Mouse (Mus musculus): ENCODE data around the gene Mthfd1l. TPM values are rescaled to one million over a fixed set of nuclear protein-coding genes. Genes with fewer than 3 reads are reported as not detected.
"Not testable (repeated sequence)": the region's sequence is repeated elsewhere in the genome, so short reads cannot be mapped to it uniquely, and the experiment has no call there.

The Mthfd1l gene
- total and polyA plus RNA-seq, 3 experiments, result 84.0 to 94.8 (median 90.3) TPM

DNA sequence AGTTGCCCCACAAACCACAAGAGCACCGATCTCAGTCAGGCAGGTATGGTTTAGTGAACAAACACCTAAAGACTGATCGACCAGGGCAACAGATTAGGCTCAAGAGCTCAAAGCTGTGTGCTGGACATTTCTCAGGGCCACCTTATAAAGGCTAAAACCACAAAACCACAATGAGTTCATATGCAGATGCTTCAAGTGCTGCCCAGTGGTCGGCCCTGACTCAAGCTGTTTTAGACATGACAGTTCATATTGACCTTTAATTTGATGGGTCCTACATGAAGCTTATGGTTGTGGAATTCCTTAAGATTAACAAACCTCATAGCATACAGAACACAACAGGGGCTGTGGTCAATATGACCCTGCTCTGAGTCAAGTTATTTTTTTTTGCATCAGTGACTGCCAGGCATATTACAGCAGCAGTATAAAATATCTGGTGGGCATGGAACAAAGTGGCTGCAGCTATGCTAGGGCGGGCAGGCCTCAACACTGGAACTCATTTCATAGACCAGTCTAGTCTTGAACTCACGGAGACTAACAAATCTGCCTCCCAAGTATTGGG is 227.7 kb downstream of the Mthfd1l start:
- Histone ChIP-seq H3K9me3 (replicated peaks; ENCODE audit: low read length) (no peaks in the 10 kb centered on the region), H3K36me3 (replicated peaks in 1 of 2; ENCODE audit: control insufficient read depth in 1 of 2, insufficient read depth in 1 of 2, low read length in 1 of 2) (no peaks in the 10 kb centered on the region), H3K4me2 (ENCODE audit: insufficient read depth, low read depth, poor library complexity, severe bottlenecking) (no peak overlapping the region), H3K27ac (ENCODE audit: insufficient read depth, low read depth) (no peak overlapping the region), H3K27me3 (replicated peaks) (no peaks in the 10 kb centered on the region), H3K79me2 (replicated peaks; ENCODE audit: control insufficient read depth, extremely low read depth, insufficient read depth, poor library complexity, severe bottlenecking) (no peaks in the 10 kb centered on the region), H3K9ac (ENCODE audit: insufficient read depth, low read depth) (no peak overlapping the region), H3K4me1 (ENCODE audit: control insufficient read depth in 1 of 2, insufficient read depth in 2 of 2) (peaks cover 0 to 3% of the 10 kb centered on the region in 2 experiments; a peak in 1 of 4 replicates), H3K4me3 (replicated peaks in 1 of 3; ENCODE audit: low read depth in 2 of 3, low read length in 2 of 3, poor library complexity in 1 of 3) (no peak overlapping the region)
- dilution Hi-C loops (cut with MboI; ENCODE audit: extremely low pct_ligation_motif_present, extremely low pct_unique_long_range_greater_than_20kb, low sequenced_read_pairs) (no loop called here), in situ Hi-C loops (cut with MboI; ENCODE audit: low pct_ligation_motif_present, low pct_unique_long_range_greater_than_20kb, low sequenced_read_pairs) (no loop called here)
- DNase-seq (ENCODE audit: extremely low read depth), result no peak
- no peak for TF ChIP-seq ETS1 (conservative IDR thresholded peaks at IDR 0.05; ENCODE audit: low read depth, low read length)
- no peak for TF ChIP-seq CHD1 (IDR thresholded peaks at IDR 0.05; ENCODE audit: low read depth, low read length)
- no peak for TF ChIP-seq MEF2A (IDR thresholded peaks at IDR 0.05; ENCODE audit: borderline replicate concordance, low read depth, low read length)
- no peak for TF ChIP-seq CTCF (conservative IDR thresholded peaks at IDR 0.05 in 1 of 2, IDR thresholded peaks at IDR 0.05 in 1 of 2; ENCODE audit: low read depth in 2 of 2, low read length in 2 of 2)
- TF ChIP-seq KAT2A (IDR thresholded peaks at IDR 0.05; ENCODE audit: insufficient replicate concordance, low read length), result no peak
- no peak for TF ChIP-seq UBTF (IDR thresholded peaks at IDR 0.05; ENCODE audit: low read depth, low read length)
- TF ChIP-seq USF2 (conservative IDR thresholded peaks at IDR 0.05; ENCODE audit: low read depth, low read length), result no peak
- no peak for TF ChIP-seq SIN3A (IDR thresholded peaks at IDR 0.05; ENCODE audit: low read length)
- TF ChIP-seq POLR2A (IDR thresholded peaks at IDR 0.05; ENCODE audit: low read depth, low read length), result no peak
- no peak for TF ChIP-seq MYC (IDR thresholded peaks at IDR 0.05; ENCODE audit: low read depth, low read length)
- no peak for TF ChIP-seq JUN (IDR thresholded peaks at IDR 0.05; ENCODE audit: insufficient read depth, low read depth, low read length)
- TF ChIP-seq ZC3H11A (IDR thresholded peaks at IDR 0.05; ENCODE audit: low read depth, low read length), result no peak

DNA sequence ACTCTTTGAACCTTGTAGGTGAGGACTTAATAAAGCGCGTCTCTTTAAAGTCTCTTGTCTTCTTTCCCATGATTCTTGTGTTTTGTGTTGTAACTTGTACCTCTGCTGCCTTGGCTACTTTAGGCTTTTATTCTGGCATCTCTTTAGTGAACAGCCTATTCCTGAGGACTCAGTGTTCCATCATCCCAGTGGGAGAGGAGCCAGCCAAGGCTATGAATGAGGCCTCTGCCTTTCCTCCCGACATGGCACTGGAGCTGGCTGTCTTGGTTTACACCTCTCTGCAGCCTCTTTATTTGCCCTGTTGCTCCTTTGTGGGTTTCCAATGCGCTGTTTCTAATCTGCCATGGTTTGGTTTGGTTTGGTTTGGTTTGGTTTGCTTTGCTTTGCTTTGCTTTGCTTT is 228.2 kb downstream of the Mthfd1l start:
- dilution Hi-C loops (cut with MboI; ENCODE audit: extremely low pct_ligation_motif_present, extremely low pct_unique_long_range_greater_than_20kb, low sequenced_read_pairs), result no loop called here
- no peak for DNase-seq (ENCODE audit: extremely low read depth)
- H3K27ac ChIP-seq (ENCODE audit: insufficient read depth, low read depth), result no peak overlapping the region
- no peaks in the 10 kb centered on the region for H3K79me2 ChIP-seq (replicated peaks; ENCODE audit: control insufficient read depth, extremely low read depth, insufficient read depth, poor library complexity, severe bottlenecking)
- no peaks in the 10 kb centered on the region for H3K9me3 ChIP-seq (replicated peaks; ENCODE audit: low read length)
- H3K36me3 ChIP-seq (replicated peaks in 1 of 2; ENCODE audit: control insufficient read depth in 1 of 2, insufficient read depth in 1 of 2, low read length in 1 of 2), result no peaks in the 10 kb centered on the region
- no peaks in the 10 kb centered on the region for H3K27me3 ChIP-seq (replicated peaks)
- H3K9ac ChIP-seq (ENCODE audit: insufficient read depth, low read depth), result no peak overlapping the region
- no peak overlapping the region for H3K4me2 ChIP-seq (ENCODE audit: insufficient read depth, low read depth, poor library complexity, severe bottlenecking)
- in situ Hi-C loops (cut with MboI; ENCODE audit: low pct_ligation_motif_present, low pct_unique_long_range_greater_than_20kb, low sequenced_read_pairs), result no loop called here
- H3K4me1 ChIP-seq (ENCODE audit: control insufficient read depth in 1 of 2, insufficient read depth in 2 of 2), result peaks cover 0 to 3% of the 10 kb centered on the region in 2 experiments; a peak in 1 of 4 replicates
- H3K4me3 ChIP-seq (replicated peaks in 1 of 3; ENCODE audit: low read depth in 2 of 3, low read length in 2 of 3, poor library complexity in 1 of 3), result no peak overlapping the region
- TF ChIP-seq CHD2 (IDR thresholded peaks at IDR 0.05; ENCODE audit: low read length), result no peak
- no peak for TF ChIP-seq USF2 (conservative IDR thresholded peaks at IDR 0.05; ENCODE audit: low read depth, low read length)
- no peak for TF ChIP-seq E2F4 (IDR thresholded peaks at IDR 0.05; ENCODE audit: insufficient replicate concordance, low read depth, low read length)
- no peak for TF ChIP-seq MEF2A (IDR thresholded peaks at IDR 0.05; ENCODE audit: borderline replicate concordance, low read depth, low read length)
- TF ChIP-seq ZC3H11A (IDR thresholded peaks at IDR 0.05; ENCODE audit: low read depth, low read length), result no peak
- TF ChIP-seq EP300 (IDR thresholded peaks at IDR 0.05; ENCODE audit: low read length), result no peak
- no peak for TF ChIP-seq NRF1 (IDR thresholded peaks at IDR 0.05; ENCODE audit: low read depth, low read length)

DNA sequence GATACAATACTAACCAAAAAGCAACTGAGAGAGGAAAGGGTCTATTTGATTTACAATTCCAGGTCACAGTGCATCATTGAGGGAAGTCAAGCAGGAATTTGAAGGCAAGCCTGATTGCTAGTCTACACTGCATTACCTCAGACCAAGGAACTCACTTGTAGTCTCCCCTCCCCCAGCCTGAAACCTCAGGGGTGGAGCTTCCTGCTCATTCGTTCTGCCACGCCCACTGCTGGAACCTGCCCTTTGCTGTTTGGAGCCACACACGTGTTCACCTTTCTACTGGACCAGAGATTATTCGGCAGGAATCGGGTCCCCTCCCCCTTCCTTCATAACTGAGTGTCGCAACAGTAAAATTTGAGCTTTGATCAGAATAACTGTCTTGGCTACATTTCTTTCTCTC is 230.7 kb downstream of the Mthfd1l start:
- H3K27me3 ChIP-seq (replicated peaks); H3K9me3 ChIP-seq (replicated peaks; ENCODE audit: low read length); H3K4me1 ChIP-seq (ENCODE audit: control insufficient read depth in 1 of 2, insufficient read depth in 2 of 2); dilution Hi-C loops (cut with MboI; ENCODE audit: extremely low pct_ligation_motif_present, extremely low pct_unique_long_range_greater_than_20kb, low sequenced_read_pairs); H3K27ac ChIP-seq (ENCODE audit: insufficient read depth, low read depth); H3K9ac ChIP-seq (ENCODE audit: insufficient read depth, low read depth); H3K4me3 ChIP-seq (replicated peaks in 1 of 3; ENCODE audit: low read depth in 2 of 3, low read length in 2 of 3, poor library complexity in 1 of 3); H3K79me2 ChIP-seq (replicated peaks; ENCODE audit: control insufficient read depth, extremely low read depth, insufficient read depth, poor library complexity, severe bottlenecking); in situ Hi-C loops (cut with MboI; ENCODE audit: low pct_ligation_motif_present, low pct_unique_long_range_greater_than_20kb, low sequenced_read_pairs); H3K36me3 ChIP-seq (replicated peaks in 1 of 2; ENCODE audit: control insufficient read depth in 1 of 2, insufficient read depth in 1 of 2, low read length in 1 of 2); H3K4me2 ChIP-seq (ENCODE audit: insufficient read depth, low read depth, poor library complexity, severe bottlenecking): not testable (repeated sequence)
- peak; percentile 27 for DNase-seq (ENCODE audit: extremely low read depth)
